Mouse (Mus musculus) adrenal gland, adult 10 weeks (tissue): ENCODE data around the gene Gm5134. TPM values are rescaled to one million over a fixed set of nuclear protein-coding genes. Genes with fewer than 3 reads are reported as not detected.

Experiments used
- polyA plus RNA-seq: library from polyadenylated mRNA; stranded (reverse); fragments of 350-450 nt; fragmentation: Illumina TruSeq; extraction: RNeasy Lipid Tissue Mini Kit (QIAGEN cat#74804); gene quantifications from one replicate; pipeline ENCODE4 v1.2.3, GENCODE M21; 2014; ENCODE audit warnings: low read depth, low replicate concordance

Gene Gm5134
- polyA plus RNA-seq: not detected

DNA sequence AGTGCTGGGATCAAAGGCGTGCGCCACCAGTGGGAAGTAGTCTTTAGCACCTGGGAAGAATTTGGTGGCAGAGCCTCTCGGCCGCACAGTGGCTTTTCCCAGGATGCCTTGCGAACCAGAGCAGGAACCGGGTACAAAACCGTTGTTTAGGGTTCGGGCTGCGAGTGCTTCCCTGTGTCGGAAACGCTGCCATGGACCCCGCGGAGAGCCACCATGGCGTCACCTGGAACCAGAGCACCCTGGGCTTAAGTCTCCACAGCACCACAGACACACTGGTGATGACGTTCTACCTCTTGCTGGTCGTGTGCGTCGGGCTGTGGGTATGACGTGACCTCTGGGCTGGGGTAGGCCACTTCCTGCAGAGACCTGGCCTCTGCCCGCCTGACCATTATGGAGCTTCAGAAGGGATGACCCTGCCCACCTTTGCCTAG, at the start of gene Gm5134:
Gene Gm5134 (plus strand): TSS at position 134 of the 431 bp plus-strand sequence.

DNA sequence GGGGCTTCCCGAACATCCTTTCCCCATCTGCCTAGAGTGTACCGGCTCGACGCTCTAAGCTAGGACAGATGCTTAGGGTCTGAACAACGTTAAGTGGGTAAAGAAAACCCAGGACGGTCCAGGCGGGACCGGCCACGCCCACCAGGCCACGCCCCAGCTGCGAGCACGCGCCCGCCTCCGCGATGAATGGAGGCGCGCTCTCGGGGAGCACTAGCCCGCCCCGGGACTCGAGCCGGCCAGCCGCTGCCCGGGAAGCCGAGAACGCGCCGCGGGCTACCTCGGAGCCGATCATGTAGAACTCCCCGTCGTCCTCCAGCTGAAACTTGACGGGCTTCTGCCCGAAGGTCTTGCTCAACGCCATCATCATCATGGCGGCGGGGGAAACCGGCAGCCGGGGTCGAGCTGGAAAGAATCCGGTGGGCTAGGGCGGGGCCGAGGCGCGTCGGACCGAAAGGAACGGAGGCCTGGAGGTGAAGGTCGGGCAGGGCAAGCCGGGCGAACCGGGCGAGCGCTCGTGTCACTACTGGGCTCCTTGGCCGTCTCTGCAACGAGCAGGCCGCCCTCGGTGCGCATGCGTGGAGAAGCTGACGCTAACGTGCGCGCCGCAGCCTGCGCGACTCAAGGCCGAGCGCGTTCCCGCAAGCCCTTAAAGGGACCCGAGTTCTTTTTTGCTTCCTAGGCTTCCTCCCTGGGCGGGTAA, 33.1 kb upstream of the Gm5134 start, which contains the start of gene Smarcb1:
Gene Smarcb1 (minus strand): TSS at position 592 of the 700 bp plus-strand sequence.

DNA sequence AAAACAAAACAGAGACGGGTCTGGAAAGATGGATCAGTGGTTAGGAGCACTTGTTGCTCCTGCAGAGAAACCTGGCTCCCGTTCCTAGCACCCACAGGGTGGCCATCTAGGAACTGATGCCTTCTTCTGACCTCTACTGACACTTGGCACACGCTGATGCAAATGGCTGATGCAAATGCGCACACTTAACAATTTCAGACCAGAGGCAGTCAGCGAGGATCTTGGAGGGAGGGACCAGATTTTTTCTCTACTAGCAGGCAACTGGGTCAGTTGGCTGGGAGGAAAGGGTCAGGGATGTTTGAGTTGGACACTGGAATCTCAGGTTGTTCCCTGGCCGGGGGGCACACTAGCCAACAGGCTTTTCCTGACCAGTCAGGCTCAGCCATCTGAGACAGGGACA, 21.4 kb upstream of the Gm5134 start, which contains the start of gene Chchd10:
Gene Chchd10 (plus strand): TSS at position 240 of the 400 bp plus-strand sequence.

DNA sequence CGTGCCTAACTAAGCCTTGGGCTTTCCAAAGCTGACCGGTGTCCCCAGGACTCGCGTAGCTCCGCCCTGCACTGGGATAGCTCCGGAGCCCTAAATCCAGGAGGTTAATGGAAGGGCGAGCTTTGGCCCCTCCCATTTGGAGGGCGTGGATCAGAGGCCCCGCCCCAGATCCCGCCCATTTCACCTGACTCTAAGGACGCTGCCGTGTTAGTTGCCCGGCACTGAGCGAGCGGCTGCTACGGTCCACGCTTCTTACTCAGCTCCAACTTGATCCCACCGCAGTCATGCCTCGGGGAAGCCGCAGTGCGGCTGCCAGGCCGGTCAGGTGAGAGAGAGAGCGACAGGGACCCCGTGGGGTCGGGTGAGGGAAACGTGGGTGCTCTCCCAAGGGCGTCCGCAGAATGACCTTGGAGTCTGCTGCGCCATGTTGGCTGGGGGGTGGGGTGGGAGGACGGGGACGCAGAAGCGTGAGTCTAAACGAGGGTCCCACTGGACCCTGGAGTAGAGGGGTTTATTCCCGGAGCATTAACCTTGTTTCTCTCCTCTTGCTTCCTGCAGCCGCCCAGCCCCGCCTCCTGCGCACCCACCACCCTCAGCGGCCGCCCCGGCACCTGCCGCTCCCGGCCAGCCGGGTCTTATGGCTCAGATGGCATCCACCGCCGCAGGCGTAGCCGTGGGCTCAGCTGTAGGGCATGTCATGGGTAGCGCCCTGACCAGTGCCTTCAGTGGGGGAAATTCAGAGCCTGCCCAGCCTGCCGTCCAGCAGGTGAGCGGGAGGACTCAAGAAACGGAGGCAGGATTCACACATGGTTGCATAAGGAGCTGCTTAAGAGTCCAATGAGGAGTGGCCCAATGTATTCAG, 18.4 kb upstream of the Gm5134 start, which contains the start of gene Mmp11:
Gene Mmp11 (minus strand): TSS at position 817 of the 862 bp plus-strand sequence.

DNA sequence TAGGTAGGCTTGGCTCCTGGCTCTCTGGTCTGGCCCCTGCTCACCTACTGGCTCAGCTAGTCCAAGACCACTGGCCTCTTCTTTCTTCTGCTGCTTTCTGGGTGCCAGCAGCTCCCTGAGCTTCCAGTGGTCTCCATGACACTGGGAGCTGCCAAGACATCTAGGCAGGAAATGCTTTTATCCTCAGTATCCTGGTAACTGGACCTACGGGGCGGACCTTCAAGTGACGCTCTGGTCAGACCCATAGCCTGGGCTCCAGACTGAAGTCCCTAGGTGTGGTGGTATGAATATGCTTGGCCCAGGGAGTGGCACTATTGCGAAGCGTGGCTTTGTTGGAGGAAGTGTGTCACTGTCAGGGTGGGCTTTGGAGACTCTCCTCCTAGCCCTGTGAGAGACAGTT, 13.8 kb upstream of the Gm5134 start, which contains the start of gene Gm867:
Gene Gm867 (minus strand): TSS at position 153 of the 400 bp plus-strand sequence.

DNA sequence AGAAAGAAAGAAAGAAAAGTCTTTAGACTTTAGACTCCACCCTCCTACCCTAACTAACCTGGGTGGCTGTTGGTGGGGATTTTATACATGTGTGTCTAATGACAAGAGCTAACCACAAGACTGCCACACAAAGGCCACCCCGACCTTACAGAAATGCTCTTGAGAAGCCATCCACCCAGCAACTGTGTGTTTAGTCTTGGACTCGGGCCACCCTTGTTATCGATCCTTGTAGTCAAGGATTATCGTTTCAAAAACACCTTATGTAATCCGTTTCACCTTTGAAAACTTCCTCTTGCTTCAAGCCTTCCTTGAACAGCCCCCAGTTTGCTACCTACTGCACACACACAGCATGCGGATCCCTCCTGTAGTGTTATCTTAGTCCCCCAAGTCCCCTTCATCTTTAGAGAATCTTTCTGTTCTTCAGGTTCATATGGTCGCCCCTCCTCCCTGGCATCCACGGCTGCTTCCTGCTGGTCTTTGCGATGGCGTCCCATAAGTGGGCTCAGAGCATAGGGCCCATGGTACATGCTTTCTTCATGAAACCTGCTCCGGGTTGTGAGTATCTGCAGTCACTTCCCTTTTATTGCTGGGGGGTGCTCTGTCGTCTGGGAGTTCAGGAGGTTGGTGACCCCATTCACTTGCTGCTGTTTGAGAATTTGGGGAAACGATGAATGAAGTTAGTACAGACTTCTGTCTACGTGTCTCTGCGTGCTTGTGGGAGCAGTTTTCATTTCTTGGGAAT, 11.4 kb upstream of the Gm5134 start, which contains the start of gene Vpreb3:
Gene Vpreb3 (plus strand): TSS at position 322 of the 742 bp plus-strand sequence.

DNA sequence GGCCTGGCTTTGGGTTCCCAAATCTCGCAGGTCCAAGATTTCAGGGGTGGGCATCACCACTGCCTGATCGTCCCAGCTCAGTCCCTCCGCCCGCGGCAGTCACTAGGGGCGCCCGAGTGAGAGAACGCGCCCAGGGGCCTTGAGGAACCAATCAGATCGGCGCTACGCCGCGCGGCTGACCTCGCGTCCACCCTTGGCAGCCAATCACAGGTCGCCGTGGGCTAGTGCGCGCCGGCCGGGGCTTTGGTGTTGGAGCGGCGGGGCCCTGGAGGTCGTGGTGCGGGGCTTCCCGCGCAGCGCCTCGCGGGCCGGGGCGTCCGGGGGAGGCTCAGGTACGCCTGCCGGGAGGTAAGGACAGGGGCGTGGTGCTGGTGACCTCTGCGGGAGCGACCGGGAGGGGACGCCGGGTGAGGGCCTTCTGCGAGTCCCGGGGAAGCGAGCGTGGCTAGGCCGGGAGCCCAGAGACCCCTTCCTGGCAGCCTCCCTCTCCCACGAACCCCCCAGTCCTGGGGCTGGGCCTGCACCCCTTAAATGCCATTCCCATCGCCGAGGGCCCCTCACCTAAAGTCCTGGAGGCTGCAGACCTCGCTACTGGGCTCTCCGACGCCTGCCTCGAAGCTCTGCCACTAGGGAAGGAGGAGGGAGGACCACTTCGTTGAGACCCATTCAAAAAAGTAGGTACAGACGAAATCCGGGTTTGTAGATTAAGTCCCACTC, 78.2 kb downstream of the Gm5134 start, which contains the start of gene Zfp280b:
Gene Zfp280b (plus strand): TSS at position 249 of the 717 bp plus-strand sequence.

Other genes starting within 250 kb of the Gm5134 start
- gene Cabin1, start 190.2 kb upstream of the Gm5134 start, polyA plus RNA-seq: 5.5 TPM
- gene Ddt, start 181.1 kb upstream of the Gm5134 start, polyA plus RNA-seq: 4.5 TPM
- gene Gm20441, start 173.6 kb upstream of the Gm5134 start, polyA plus RNA-seq: not detected
- gene Gstt3, start 173.1 kb upstream of the Gm5134 start, polyA plus RNA-seq: 6.8 TPM
- 1.6 TPM for gene Gstt1, start 155.9 kb upstream of the Gm5134 start, polyA plus RNA-seq
- gene Gstt4, start 132.0 kb upstream of the Gm5134 start, polyA plus RNA-seq: not detected
- 2.4 TPM for gene Gstt2, start 117.1 kb upstream of the Gm5134 start, polyA plus RNA-seq
- gene Mif, start 94.3 kb upstream of the Gm5134 start, polyA plus RNA-seq: not detected
- not detected for gene Derl3, start 61.1 kb upstream of the Gm5134 start, polyA plus RNA-seq
- gene Smarcb1, start 32.9 kb upstream of the Gm5134 start, polyA plus RNA-seq: 17.3 TPM
- 44.3 TPM for gene Chchd10, start 21.4 kb upstream of the Gm5134 start, polyA plus RNA-seq
- 2.8 TPM for gene Mmp11, start 18.0 kb upstream of the Gm5134 start, polyA plus RNA-seq
- not detected for gene Gm867, start 13.8 kb upstream of the Gm5134 start, polyA plus RNA-seq
- gene Vpreb3, start 11.5 kb upstream of the Gm5134 start, polyA plus RNA-seq: not detected
- 7.5 TPM for gene Zfp280b, start 78.1 kb downstream of the Gm5134 start, polyA plus RNA-seq
- not detected for gene Slc5a4b, start 156.4 kb downstream of the Gm5134 start, polyA plus RNA-seq
- gene Slc5a4a, start 192.9 kb downstream of the Gm5134 start, polyA plus RNA-seq: not detected